Mouse (Mus musculus): ENCODE results near the gene Hmgn3.

GRCm38 (mm10) chr9:83145591-83146445, 667 bp downstream of the Hmgn3 start:
- TF ChIP-seq CTCF (IDR thresholded peaks at IDR 0.05; ENCODE audit: extremely low read depth, insufficient read length, insufficient replicate concordance, low read depth, low read length) (no peak), POLR2A (IDR thresholded peaks at IDR 0.05; ENCODE audit: low read depth, low read length) (no peak)
